Mouse (Mus musculus) kidney, adult 2 months (tissue): ENCODE measurements around the gene Pex19.

Experiments
- CTCF ChIP-seq: fragments of 200-500 bp; conservative IDR thresholded peaks from 2 replicates; pipeline ENCODE4 v1.5.1; 2011; ENCODE audit warnings: low read depth, mild to moderate bottlenecking, control low read depth, low read length, moderate library complexity, mixed read lengths; ENCODE audit not compliant: insufficient read depth, insufficient read length
- POLR2A ChIP-seq: fragments of 200-500 bp; IDR thresholded peaks from one replicate; pipeline ENCODE4 v1.6.1; 2011; ENCODE audit warnings: low read depth, low read length, control low read depth

DNA sequence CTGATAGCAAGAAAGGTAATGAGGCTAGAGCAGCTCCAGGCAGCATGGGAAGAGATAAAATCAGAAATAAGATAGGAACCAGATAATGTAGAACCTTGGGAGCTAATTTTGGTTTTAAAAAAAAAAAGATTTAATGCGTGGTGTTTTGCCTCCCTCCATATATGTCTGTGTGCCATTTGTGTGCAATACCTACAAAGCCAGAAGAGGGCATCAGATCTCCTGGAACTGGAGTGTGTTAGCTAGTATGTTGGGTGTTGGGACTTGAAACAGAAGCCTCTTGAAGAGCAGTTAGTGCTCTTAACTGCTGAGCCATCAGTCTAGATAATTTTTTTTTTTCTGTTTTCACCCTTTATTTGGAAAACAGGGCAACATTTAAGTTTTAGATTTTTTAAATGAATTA, 17.0 kb downstream of the Pex19 start:
- TF ChIP-seq CTCF (peak; percentile 36; the same call in 1 of the 2 replicates), POLR2A (no peak)
